Mouse (Mus musculus) forebrain, embryonic 14.5 days (tissue): ENCODE data around the gene S100a7a. TPM values are rescaled to one million over a fixed set of nuclear protein-coding genes. Genes with fewer than 3 reads are reported as not detected.

Source experiments
- polyA plus RNA-seq: library from polyadenylated mRNA; unstranded; fragments of >200 nt; fragmentation: Nextera tagmentation; extraction: Ambion mirVana; gene quantifications from 2 replicates; pipeline ENCODE4 v1.2.1, GENCODE M21; 2014

Gene S100a7a
- polyA plus RNA-seq, 1 experiment from 2014 or later: not detected

Other genes starting within 250 kb of the S100a7a start
- gene Ints3, start 220.4 kb upstream of the S100a7a start, polyA plus RNA-seq: 20.7 and 25.3 TPM in 2 replicates
- gene Npr1, start 188.2 kb upstream of the S100a7a start, polyA plus RNA-seq: 2.5 and 3.4 TPM in 2 replicates
- gene Ilf2, start 177.9 kb upstream of the S100a7a start, polyA plus RNA-seq: 266 and 312 TPM in 2 replicates
- gene Snapin, start 163.0 kb upstream of the S100a7a start, polyA plus RNA-seq: 76.7 and 77.3 TPM in 2 replicates
- gene Chtop, start 144.5 kb upstream of the S100a7a start, polyA plus RNA-seq: 137 and 141 TPM in 2 replicates
- 12.5 and 13.1 TPM in 2 replicates for gene S100a1, start 139.6 kb upstream of the S100a7a start, polyA plus RNA-seq
- gene S100a13, start 139.6 kb upstream of the S100a7a start, polyA plus RNA-seq: 9.4 and 11.1 TPM in 2 replicates
- not detected in 2 replicates for gene S100a14, start 127.2 kb upstream of the S100a7a start, polyA plus RNA-seq
- 40.6 and 43.2 TPM in 2 replicates for gene S100a16, start 116.8 kb upstream of the S100a7a start, polyA plus RNA-seq
- not detected in 2 replicates for gene S100a3, start 93.4 kb upstream of the S100a7a start, polyA plus RNA-seq
- gene S100a2, start 63.8 kb upstream of the S100a7a start, polyA plus RNA-seq: not detected in 2 replicates
- not detected in 2 replicates for gene Gm42674, start 52.1 kb upstream of the S100a7a start, polyA plus RNA-seq
- gene S100a4, start 50.2 kb upstream of the S100a7a start, polyA plus RNA-seq: 1.3 and 1.9 TPM in 2 replicates
- gene S100a5, start 45.5 kb upstream of the S100a7a start, polyA plus RNA-seq: not detected in 2 replicates
- 19.6 and 22.8 TPM in 2 replicates for gene S100a6, start 41.1 kb upstream of the S100a7a start, polyA plus RNA-seq
- 1.5 and 3.3 TPM in 2 replicates for gene S100a8, start 15.0 kb downstream of the S100a7a start, polyA plus RNA-seq
- gene S100a9, start 41.7 kb downstream of the S100a7a start, polyA plus RNA-seq: 2.0 and 3.1 TPM in 2 replicates
- gene Pglyrp4, start 72.9 kb downstream of the S100a7a start, polyA plus RNA-seq: not detected in 2 replicates
- gene Gm5849, start 123.9 kb downstream of the S100a7a start, polyA plus RNA-seq: not detected in 2 replicates